Mouse (Mus musculus) E14TG2a.4 (cell line): ENCODE measurements at regions not wholly inside any gene's neighbourhood (a gene's known extent, or its start where the extent isn't known, plus 50 kb on each side); places are given as distances from the start of the nearest gene placed in this dataset.

ENCODE experiments used
- CTCF ChIP-seq: conservative IDR thresholded peaks from 2 replicates; pipeline ENCODE4 v1.5.1; 2014; ENCODE audit warnings: low read length
- POU5F1 ChIP-seq: IDR thresholded peaks from 2 replicates; pipeline ENCODE4 v1.6.1; 2014; ENCODE audit warnings: low read length, borderline replicate concordance

DNA sequence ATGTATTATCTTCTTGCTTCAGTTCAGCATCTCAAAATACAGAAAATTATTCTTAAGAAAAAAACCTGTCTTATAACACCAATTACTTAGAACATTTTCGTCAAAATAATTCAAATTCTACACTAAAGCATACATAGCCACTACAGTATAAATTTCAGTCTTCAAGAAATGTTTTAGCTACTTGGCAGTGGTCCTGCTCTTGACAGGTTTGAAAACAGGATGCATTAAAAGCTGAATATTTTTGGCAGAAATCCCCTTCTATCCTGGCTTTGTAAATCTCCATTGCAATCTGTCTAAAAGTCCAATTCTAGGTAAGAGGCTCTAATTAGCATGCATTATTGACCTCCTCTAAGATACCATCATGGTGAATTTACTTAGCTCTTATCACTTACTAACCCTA is 652.8 kb upstream of the 1700015G11Rik start:
- TF ChIP-seq CTCF (no peak), POU5F1 (no peak)
